ENCODE assay signal across 25 mouse cellular contexts in the genomic region with DNA sequence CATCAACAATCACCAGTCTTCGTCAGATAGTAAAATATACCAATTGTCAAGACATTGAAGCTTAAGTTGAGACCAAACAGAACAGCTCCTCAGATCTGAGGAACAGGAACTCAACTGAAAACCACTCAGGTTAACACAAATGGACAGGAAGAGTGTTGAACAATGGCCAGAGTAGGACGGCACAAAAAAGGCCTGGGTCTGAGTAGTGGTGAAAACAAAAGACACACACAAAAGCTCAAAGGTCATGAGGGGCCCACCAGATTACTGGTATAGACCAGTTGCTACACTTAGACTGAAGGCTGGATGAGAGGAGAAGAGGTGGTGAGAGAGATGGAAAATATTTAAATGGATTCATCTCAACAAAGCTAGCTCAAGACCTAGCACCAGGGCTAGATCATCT.
"Had no signal": no experiment of that assay in that cellular context is flagged by ENCODE, and none has a peak within 500 bp of the region (broad histone marks: within the 10 kb centered on the region; RNA-seq: fewer than 3 reads in every experiment).

No protein-coding gene starts in this region.

- DNase-seq: gastrocnemius, adult 2 months; gastrocnemius, postnatal 10 days; gastrocnemius, postnatal 25 days; heart, adult 18-20 months; heart, postnatal 10 days; heart, postnatal 4 days; kidney, adult 18-20 months; kidney, adult 8-10 months; kidney, postnatal 10 days; kidney, postnatal 36 days; layer of hippocampus, adult 9-11 months; layer of hippocampus, postnatal 36 days; left cerebral cortex, postnatal 4 days had no signal

- H3K4me3 ChIP-seq: gastrocnemius, adult 2 months; heart, embryonic 10.5 days; heart, embryonic 12.5 days; hindbrain, embryonic 10.5 days; hindbrain, embryonic 12.5 days; intestine, embryonic 15.5 days; limb, embryonic 13.5 days; limb, embryonic 15.5 days; liver, embryonic 12.5 days had no signal

- ATAC-seq: hindbrain, embryonic 16.5 days; inflammation-experienced regulatory T-cells, adult 6 months; intestine, embryonic 15.5 days; intestine, postnatal 0 days; liver, embryonic 12.5 days had no signal

- H3K9ac ChIP-seq: heart, embryonic 12.5 days; hindbrain, embryonic 12.5 days; hindbrain, embryonic 14.5 days; intestine, embryonic 15.5 days; limb, embryonic 13.5 days; limb, embryonic 15.5 days; liver, embryonic 12.5 days had no signal

- H3K36me3 ChIP-seq: heart, embryonic 10.5 days; heart, embryonic 12.5 days; hindbrain, embryonic 12.5 days; intestine, embryonic 15.5 days; limb, embryonic 15.5 days; liver, embryonic 12.5 days had no signal

- H3K27ac ChIP-seq: gastrocnemius, adult 2 months; heart, embryonic 10.5 days; hindbrain, embryonic 10.5 days; hindbrain, embryonic 12.5 days; hindbrain, embryonic 14.5 days; intestine, embryonic 15.5 days; limb, embryonic 13.5 days; limb, embryonic 15.5 days; liver, embryonic 12.5 days had no signal

- H3K4me2 ChIP-seq: heart, embryonic 12.5 days; hindbrain, embryonic 12.5 days; hindbrain, embryonic 14.5 days; intestine, embryonic 15.5 days; limb, embryonic 13.5 days; limb, embryonic 15.5 days; liver, embryonic 12.5 days had no signal

- H3K9me3 ChIP-seq: heart, embryonic 10.5 days; heart, embryonic 12.5 days; hindbrain, embryonic 12.5 days; intestine, embryonic 15.5 days; limb, embryonic 13.5 days; limb, embryonic 15.5 days; liver, embryonic 12.5 days had no signal

- H3K4me1 ChIP-seq: intestine, embryonic 15.5 days had no signal

- H3K27me3 ChIP-seq: heart, embryonic 12.5 days; hindbrain, embryonic 12.5 days; intestine, embryonic 15.5 days; limb, embryonic 13.5 days; limb, embryonic 15.5 days; liver, embryonic 12.5 days had no signal
